Mouse (Mus musculus): ENCODE results near the gene Fgf15.
"Not testable (repeated sequence)": the region's sequence is repeated elsewhere in the genome, so short reads cannot be mapped to it uniquely, and the experiment has no call there.

Fgf15 gene

GRCm38 (mm10) chr7:144890661-144891060, 5.7 kb upstream of the Fgf15 start:
- not testable (repeated sequence) for DNase-seq (ENCODE audit: low spot score in 2 of 2)

- DNase-seq (ENCODE audit: low spot score in 2 of 2): peak in 1 of 2 experiments; percentile 40
These were observed 4.5 kb upstream of the Fgf15 start for GRCm38 (mm10) chr7:144891863-144892262.

GRCm38 (mm10) chr7:144892322-144892721, 4.0 kb upstream of the Fgf15 start:
- DNase-seq (ENCODE audit: low spot score in 2 of 2): no peak

DNA sequence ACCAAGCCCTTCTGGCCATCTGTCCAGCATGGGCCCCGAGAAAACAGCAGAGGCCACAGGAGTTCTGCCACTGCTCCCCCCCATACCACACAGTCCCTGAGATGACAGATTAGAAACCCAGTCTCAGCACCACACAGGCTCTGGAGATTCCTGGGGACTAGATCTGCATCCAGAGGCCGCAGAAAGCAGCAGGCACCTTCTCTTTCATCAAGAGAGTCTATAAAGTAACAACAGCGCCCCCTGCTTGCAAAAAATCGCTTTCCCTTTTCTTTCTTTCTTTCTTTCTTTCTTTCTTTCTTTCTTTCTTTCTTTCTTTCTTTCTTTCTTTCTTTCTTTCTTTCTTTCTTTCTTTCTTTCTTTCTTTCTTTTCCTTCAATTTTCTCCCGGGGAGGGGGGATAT, 2.1 kb upstream of the Fgf15 start:
- peak in 1 of 2 experiments; percentile 44 for DNase-seq (ENCODE audit: low spot score in 2 of 2)

DNA sequence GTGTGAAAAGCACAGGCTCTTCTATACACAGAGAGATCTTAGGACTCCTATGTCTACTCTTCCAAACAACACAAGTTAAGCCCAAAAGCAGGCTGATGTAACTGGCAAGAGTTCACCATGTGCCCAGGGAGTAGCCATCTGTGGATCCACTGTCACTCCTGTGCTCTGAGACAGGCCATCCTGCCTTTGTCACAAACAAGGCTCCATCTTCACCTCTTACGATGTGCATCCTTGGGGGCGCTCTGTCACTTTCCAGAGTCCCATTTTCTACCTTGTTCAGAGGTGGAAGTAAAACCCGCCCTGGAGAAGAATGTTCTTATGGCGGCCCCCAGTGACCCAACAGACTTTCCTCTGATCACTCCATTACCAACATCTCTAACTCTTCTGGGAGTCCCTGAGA, 1.6 kb upstream of the Fgf15 start:
- no peak for DNase-seq (ENCODE audit: low spot score in 2 of 2)

- DNase-seq (ENCODE audit: low spot score in 2 of 2): peak; percentile 75 to 78
These were observed 823 bp upstream of the Fgf15 start for GRCm38 (mm10) chr7:144895305-144896111.

DNA sequence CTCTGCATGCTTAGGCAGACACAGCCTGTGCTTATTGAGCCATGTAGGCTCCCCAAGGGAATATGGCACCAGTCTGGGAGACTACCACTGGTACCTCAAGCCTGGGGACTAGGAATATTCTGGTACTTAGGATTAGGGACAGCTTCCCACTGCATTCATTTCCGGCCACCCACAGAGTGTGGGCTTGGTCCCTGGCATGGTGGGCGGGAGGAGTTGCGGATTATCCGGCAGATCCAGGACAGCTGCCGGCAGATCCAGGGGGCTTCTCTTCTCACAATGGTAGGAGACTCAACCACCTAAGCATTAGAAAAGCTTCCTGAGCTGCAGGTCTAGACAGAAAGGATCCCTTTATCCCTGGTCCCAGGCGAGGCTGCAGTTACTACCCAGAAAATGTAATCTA, 2.2 kb downstream of the Fgf15 start:
- no peak for DNase-seq (ENCODE audit: low spot score in 2 of 2)

- DNase-seq (ENCODE audit: low spot score in 2 of 2): not testable (repeated sequence)
These were observed 9.2 kb downstream of the Fgf15 start for GRCm38 (mm10) chr7:144905514-144905913.

DNA sequence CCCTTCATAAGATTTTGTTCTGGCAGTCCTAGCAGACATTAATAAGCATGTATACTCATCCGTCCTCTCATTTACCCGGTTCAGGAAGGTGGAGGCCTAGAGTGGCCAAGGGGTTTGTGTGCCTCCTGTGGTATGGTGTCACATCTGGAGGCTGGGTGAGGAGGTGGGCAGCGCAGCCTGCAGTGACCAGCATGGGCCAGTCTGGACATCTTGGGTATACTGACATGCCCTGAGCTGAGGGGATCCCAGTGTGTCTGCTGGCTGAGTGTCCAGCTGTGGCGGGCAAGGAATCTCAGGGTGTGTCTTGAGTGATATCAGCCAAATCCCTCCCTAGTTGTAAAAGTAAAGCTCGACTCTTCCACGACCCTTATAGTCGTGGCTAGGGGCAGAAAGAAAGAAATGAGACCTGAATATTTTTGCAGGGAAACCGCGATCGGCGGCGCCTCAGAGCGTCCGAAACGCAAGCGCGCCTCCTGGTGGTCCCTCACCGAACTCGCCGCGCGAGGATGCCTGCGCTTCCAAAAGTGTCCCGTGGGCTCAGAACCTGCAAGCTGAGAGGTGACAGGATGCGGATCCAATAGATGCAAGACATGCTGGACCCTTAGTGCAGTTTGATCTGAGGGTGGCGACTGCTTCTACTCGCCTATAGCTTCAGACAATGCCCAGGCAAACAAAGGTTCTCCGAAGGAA, 10.5 kb downstream of the Fgf15 start:
- peak; percentile 68 to 70 for DNase-seq (ENCODE audit: low spot score in 2 of 2)

GRCm38 (mm10) chr7:144907793-144908192, 11.5 kb downstream of the Fgf15 start:
- DNase-seq (ENCODE audit: low spot score in 2 of 2): no peak

DNA sequence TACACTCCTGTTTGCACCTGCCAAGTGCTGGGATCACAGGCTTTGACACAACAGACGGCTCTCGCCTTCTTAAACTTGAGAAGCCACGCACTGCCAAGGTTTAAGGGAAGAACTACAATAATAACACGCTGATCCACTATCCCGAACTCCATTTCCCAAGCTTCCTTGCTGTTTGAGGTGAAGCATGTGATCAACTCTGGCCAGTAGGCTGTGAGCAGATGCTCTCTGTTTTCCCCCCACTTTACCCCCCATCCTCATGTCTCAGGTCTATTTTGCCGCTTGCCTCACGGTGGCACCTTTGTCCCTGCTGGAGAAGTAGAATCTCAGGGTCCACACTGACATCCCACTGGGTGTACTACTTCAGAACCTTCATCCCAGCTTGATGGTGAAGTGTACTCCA, 12.4 kb downstream of the Fgf15 start:
- peak in 1 of 2 experiments; percentile 44 for DNase-seq (ENCODE audit: low spot score in 2 of 2)

DNA sequence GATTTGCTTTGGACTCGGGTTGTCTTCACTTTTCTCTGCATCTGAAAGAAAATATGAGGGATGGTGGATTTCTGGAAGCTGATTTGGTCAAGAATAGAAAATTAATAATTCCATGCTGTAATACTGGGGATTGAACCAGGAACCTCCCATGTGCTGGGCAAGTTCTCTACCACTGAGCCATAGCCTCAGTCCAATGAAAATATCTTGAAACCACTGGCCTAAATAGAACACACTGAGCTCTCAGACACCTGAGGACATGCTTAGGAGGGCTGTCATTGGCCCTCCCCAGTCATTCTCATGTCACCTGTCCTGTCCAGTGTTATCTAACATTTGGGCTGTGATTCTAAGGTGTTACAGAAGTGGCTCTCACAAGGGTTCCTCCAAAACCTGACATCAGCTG, 14.8 kb downstream of the Fgf15 start:
- DNase-seq (ENCODE audit: low spot score in 2 of 2): peak; percentile 66 to 73

DNA sequence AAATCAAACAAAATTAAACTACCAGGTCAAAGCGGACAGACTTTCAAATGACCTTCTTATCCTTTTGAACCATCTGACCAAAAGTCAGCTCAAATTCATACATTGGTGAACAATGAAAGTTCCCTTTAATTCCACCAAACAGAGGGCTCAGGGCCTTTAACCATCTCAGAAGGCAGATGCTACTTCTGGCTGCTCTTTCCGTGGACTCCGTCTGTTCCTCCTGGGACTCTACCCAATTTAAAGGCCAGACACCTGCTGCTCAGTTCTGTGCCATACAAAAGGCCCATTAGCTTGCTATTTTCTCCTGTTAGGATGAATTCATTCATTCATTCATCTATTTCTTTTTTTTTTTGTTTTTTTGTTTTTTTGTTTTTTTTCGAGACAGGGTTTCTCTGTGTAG, 16.6 kb downstream of the Fgf15 start:
- no peak for DNase-seq (ENCODE audit: low spot score in 2 of 2)

- peak; percentile 93 to 96 for DNase-seq (ENCODE audit: low spot score in 2 of 2)
These were observed 18.1 kb downstream of the Fgf15 start for GRCm38 (mm10) chr7:144914296-144914947.

GRCm38 (mm10) chr7:144914948-144915750, 18.8 kb downstream of the Fgf15 start, which contains the start of gene LTO1:
LTO1 (plus strand) TSS chr7:144915100.
- peak; percentile 86 to 89 for DNase-seq (ENCODE audit: low spot score in 2 of 2)

DNA sequence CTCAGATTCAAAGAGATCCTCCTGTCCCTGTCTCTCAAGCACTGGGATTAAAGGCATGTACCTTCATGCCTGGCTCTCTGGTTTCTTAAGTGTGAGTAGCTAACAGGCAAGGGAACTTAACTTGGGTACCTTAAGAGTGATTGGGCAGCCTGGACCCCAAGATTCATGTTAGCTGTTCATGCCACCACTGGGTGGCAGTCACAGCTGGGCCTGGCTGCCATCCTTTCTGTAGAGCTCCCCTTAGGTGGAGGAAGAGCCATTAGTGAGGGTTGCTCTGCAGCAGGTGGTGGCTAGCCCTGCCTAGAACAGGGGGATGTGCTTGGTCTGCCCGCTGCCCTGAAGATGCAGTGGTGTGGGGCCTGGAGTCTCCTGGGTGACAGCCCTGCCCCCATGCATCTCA, 22.5 kb downstream of the Fgf15 start:
- DNase-seq (ENCODE audit: low spot score in 2 of 2): no peak

DNA sequence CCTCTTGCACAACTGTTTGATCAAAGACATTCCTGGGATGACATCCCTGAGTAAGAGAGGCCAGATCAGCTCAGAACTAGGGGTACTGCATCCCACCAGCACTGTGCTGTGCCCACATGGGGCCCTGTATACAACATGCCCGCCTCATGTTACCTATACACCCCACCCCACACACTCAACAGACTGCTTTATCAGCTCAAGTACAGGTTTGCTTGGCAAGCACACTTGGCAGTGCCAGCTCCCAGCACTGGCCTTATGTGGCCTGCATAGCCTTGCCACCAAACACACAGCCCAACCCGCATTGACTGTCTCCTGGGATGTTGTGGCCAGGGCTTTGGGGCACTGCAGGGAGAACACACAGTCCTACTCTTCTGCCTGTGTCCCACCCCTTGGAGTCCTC, 31.3 kb downstream of the Fgf15 start:
- no peak for DNase-seq (ENCODE audit: low spot score in 2 of 2)

DNA sequence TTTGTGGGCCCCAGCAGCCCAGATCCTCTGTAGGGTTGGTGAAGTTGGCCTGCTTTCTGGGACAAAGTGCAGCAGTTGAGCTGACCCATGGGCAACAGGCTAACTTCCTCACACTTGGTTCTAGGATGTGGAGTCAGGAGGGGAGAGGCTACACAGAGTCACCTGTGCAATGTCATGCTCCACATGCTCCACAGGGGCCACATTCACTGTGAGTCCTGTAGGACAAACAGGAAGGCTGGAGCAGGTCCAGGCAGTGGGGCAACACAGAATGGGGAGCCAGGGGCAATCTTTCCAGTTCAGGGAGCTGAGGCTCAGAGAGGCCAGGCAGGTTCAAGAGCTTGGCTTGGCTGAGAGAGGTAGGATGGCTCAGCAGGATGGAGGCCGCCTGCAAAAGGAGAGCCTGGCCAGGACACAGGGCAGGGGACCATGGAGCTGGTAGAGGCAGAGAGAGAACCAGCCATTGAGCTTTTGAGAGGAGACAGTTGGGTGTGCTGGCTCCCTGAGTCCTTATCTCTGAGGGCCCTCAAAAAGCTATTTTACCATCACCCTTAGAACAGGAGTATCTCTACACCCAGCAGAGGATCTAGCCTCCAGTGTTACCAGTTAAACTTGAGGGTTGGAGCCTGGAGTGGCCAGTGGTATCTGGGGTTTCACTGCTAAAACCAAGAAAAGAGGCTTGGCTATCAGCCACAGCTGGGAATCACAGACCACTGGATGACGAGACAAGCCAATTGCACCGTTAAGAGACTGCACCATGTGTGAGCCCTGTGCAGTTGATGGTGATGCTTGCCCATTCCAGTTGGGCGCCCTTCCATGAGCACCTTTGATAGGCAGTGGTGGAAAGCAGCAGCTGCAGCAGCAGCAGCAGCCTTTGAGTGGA, 31.9 kb downstream of the Fgf15 start:
- DNase-seq (ENCODE audit: low spot score in 2 of 2): no peak

- no peak for DNase-seq (ENCODE audit: low spot score in 2 of 2)
These were observed 32.5 kb downstream of the Fgf15 start for GRCm38 (mm10) chr7:144928889-144929210.

DNA sequence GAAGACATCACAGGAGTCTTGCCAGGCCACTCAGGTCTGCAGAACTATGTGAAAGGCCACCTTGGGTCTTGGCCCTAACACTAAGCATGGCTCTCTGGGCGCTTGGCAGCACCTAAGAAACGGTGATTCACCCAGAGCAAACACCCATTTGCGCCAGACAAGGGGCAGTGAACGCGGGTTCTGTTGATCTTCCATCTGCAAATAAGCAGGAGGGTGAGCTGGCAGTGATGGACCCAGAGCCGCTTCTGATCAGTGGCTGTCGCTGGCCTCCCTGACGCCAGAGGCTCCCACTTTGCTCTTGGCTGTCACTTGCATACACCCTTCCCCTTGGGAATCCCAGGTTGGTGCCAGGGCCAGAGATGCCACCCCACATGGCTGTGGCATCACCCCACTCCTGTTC, 33.2 kb downstream of the Fgf15 start:
- no peak for DNase-seq (ENCODE audit: low spot score in 2 of 2)

DNA sequence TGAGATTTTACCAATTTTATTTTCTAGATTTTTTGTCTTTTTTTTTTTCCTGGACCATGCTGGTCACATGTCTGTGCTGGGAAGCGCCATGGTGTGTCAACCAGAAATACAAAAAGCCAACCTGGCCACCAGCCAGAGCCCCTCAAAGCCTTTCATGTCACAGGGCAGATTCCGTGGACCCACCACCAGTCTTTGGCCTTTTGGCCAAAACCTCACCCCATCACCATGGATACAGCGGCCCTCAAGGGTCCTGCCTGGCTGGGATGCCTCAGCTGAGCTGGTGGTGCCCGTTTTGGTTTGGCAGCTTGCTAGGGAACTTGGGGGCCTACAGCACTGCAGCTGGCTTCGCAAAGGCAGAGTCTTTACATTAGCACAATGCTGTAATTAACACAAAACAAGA, 33.6 kb downstream of the Fgf15 start:
- DNase-seq (ENCODE audit: low spot score in 2 of 2): no peak

Measured in right cerebral cortex, adult 2 months (tissue).